Mouse (Mus musculus) CH12.LX (cell line): ENCODE results near the gene Uspl1. TPM values are rescaled to one million over a fixed set of nuclear protein-coding genes. Genes with fewer than 3 reads are reported as not detected.

Experiments
- DNase-seq: peaks from one replicate; pipeline ENCODE4 v3.0.0-alpha.2; 2013; ENCODE audit errors: extremely low read depth
- H3K27ac ChIP-seq: 2 replicates; pipeline ENCODE4 v1.5.1; 2012; ENCODE audit warnings: low read depth, mild to moderate bottlenecking, control low read depth, moderate library complexity; ENCODE audit not compliant: insufficient read depth
- H3K27me3 ChIP-seq: replicated peaks from 2 replicates; pipeline ENCODE3; 2012; ENCODE audit warnings: inconsistent platforms
- H3K36me3 ChIP-seq, 2 experiments: replicated peaks in 1 of 2; 2 replicates each; pipeline versions ENCODE3 to v1.6.1; 2012; ENCODE audit warnings: inconsistent platforms in 1 of 2, low read length in 1 of 2, mild to moderate bottlenecking in 1 of 2, mixed read lengths in 1 of 2, moderate library complexity in 1 of 2; ENCODE audit not compliant: control insufficient read depth in 1 of 2, insufficient read depth in 1 of 2
- H3K4me1 ChIP-seq, 2 experiments: 2 replicates each; pipeline ENCODE4 v1.6.1; 2012; ENCODE audit warnings: inconsistent platforms in 1 of 2, moderate library complexity in 1 of 2; ENCODE audit not compliant: insufficient read depth in 2 of 2, control insufficient read depth in 1 of 2
- H3K4me2 ChIP-seq: 2 replicates; pipeline ENCODE4 v1.6.1; 2012; ENCODE audit warnings: low read depth, mild to moderate bottlenecking, control low read depth; ENCODE audit not compliant: poor library complexity, insufficient read depth, severe bottlenecking
- H3K4me3 ChIP-seq, 3 experiments: fragments of 150-350 bp in 1 of 3; sonication (generic) in 1 of 3; replicated peaks in 1 of 3; 2 replicates each; pipeline versions ENCODE3 to v1.5.1; 2011 to 2012; ENCODE audit warnings: low read depth in 2 of 3, low read length in 2 of 3, mild to moderate bottlenecking in 2 of 3, moderate library complexity in 2 of 3, control low read depth in 1 of 3, improper control_type of control experiment in 1 of 3, inconsistent platforms in 1 of 3, mixed read lengths in 1 of 3; ENCODE audit not compliant: poor library complexity in 1 of 3
- H3K79me2 ChIP-seq: replicated peaks from 2 replicates; pipeline ENCODE4 v1.6.1; 2012; ENCODE audit warnings: mild to moderate bottlenecking, moderate library complexity; ENCODE audit not compliant: control insufficient read depth, poor library complexity, insufficient read depth, severe bottlenecking; ENCODE audit errors: extremely low read depth
- H3K9ac ChIP-seq: 2 replicates; pipeline ENCODE4 v1.6.1; 2012; ENCODE audit warnings: low read depth, mild to moderate bottlenecking, control low read depth, moderate library complexity; ENCODE audit not compliant: insufficient read depth
- H3K9me3 ChIP-seq: replicated peaks from 2 replicates; pipeline ENCODE3; 2012; ENCODE audit warnings: low read length, inconsistent platforms, mixed read lengths
- BHLHE40 ChIP-seq: IDR thresholded peaks from 2 replicates; pipeline ENCODE4 v1.6.1; 2011; ENCODE audit warnings: mild to moderate bottlenecking, low read depth, low read length, improper control_type of control experiment
- CHD1 ChIP-seq: IDR thresholded peaks from 2 replicates; pipeline ENCODE4 v1.6.1; 2012; ENCODE audit warnings: low read depth, low read length, improper control_type of control experiment, inconsistent platforms
- EP300 ChIP-seq: IDR thresholded peaks from 2 replicates; pipeline ENCODE4 v1.6.1; 2011; ENCODE audit warnings: low read length, improper control_type of control experiment
- GABPA ChIP-seq: IDR thresholded peaks from 2 replicates; pipeline ENCODE4 v1.6.1; 2012; ENCODE audit warnings: low read depth, low read length, improper control_type of control experiment, inconsistent platforms; ENCODE audit not compliant: insufficient replicate concordance
- HCFC1 ChIP-seq: IDR thresholded peaks from 2 replicates; pipeline ENCODE4 v1.6.1; 2012; ENCODE audit warnings: low read depth, mild to moderate bottlenecking, inconsistent platforms, low read length, improper control_type of control experiment
- IRF4 ChIP-seq: IDR thresholded peaks from 2 replicates; pipeline ENCODE4 v1.6.1; 2014; ENCODE audit warnings: low read depth, mild to moderate bottlenecking, inconsistent platforms, low read length, improper control_type of control experiment
- JUN ChIP-seq: IDR thresholded peaks from 2 replicates; pipeline ENCODE4 v1.6.1; 2011; ENCODE audit warnings: low read depth, mild to moderate bottlenecking, low read length, improper control_type of control experiment, moderate library complexity; ENCODE audit not compliant: insufficient read depth
- JUND ChIP-seq: conservative IDR thresholded peaks from 2 replicates; pipeline ENCODE4 v1.6.1; 2011; ENCODE audit warnings: low read depth, low read length, improper control_type of control experiment
- KAT2A ChIP-seq: IDR thresholded peaks from 2 replicates; pipeline ENCODE4 v1.6.1; 2012; ENCODE audit warnings: low read length, improper control_type of control experiment, inconsistent platforms; ENCODE audit not compliant: insufficient replicate concordance
- MAFK ChIP-seq: IDR thresholded peaks from 2 replicates; pipeline ENCODE4 v1.6.1; 2011; ENCODE audit warnings: low read length, improper control_type of control experiment; ENCODE audit not compliant: insufficient replicate concordance
- MAX ChIP-seq: IDR thresholded peaks from 2 replicates; pipeline ENCODE4 v1.6.1; 2011; ENCODE audit warnings: low read length, improper control_type of control experiment
- MAZ ChIP-seq: IDR thresholded peaks from 2 replicates; pipeline ENCODE4 v1.6.1; 2012; ENCODE audit warnings: low read depth, mild to moderate bottlenecking, inconsistent platforms, low read length, improper control_type of control experiment, moderate library complexity
- MYC ChIP-seq: IDR thresholded peaks from 2 replicates; pipeline ENCODE4 v1.6.1; 2011; ENCODE audit warnings: low read depth, mild to moderate bottlenecking, improper control_type of control experiment, low read length
- POLR2A ChIP-seq: IDR thresholded peaks from 2 replicates; pipeline ENCODE4 v1.6.1; 2011; ENCODE audit warnings: low read depth, mild to moderate bottlenecking, improper control_type of control experiment, low read length
- POLR2AphosphoS2 ChIP-seq: IDR thresholded peaks from 2 replicates; pipeline ENCODE4 v1.6.1; 2011; ENCODE audit warnings: low read depth, low read length, improper control_type of control experiment
- RAD21 ChIP-seq: IDR thresholded peaks from 2 replicates; pipeline ENCODE4 v1.6.1; 2011; ENCODE audit warnings: low read depth, mild to moderate bottlenecking, low read length, improper control_type of control experiment, moderate library complexity
- SIN3A ChIP-seq: IDR thresholded peaks from 2 replicates; pipeline ENCODE4 v1.6.1; 2012; ENCODE audit warnings: low read length, improper control_type of control experiment, inconsistent platforms
- SMC3 ChIP-seq: IDR thresholded peaks from 2 replicates; pipeline ENCODE4 v1.6.1; 2011; ENCODE audit warnings: low read depth, low read length, improper control_type of control experiment
- UBTF ChIP-seq: IDR thresholded peaks from 2 replicates; pipeline ENCODE4 v1.6.1; 2012; ENCODE audit warnings: low read depth, mild to moderate bottlenecking, inconsistent platforms, low read length, improper control_type of control experiment, moderate library complexity
- USF1 ChIP-seq: IDR thresholded peaks from 2 replicates; pipeline ENCODE4 v1.6.1; 2014; ENCODE audit warnings: low read depth, mild to moderate bottlenecking, inconsistent platforms, low read length, improper control_type of control experiment
- USF2 ChIP-seq: conservative IDR thresholded peaks from 2 replicates; pipeline ENCODE4 v1.6.1; 2011; ENCODE audit warnings: low read depth, low read length, improper control_type of control experiment
- ZC3H11A ChIP-seq: IDR thresholded peaks from 2 replicates; pipeline ENCODE4 v1.6.1; 2012; ENCODE audit warnings: low read depth, mild to moderate bottlenecking, inconsistent platforms, low read length, improper control_type of control experiment
- ZKSCAN1 ChIP-seq: IDR thresholded peaks from 2 replicates; pipeline ENCODE4 v1.6.1; 2012; ENCODE audit warnings: low read depth, inconsistent platforms, low read length, improper control_type of control experiment, borderline replicate concordance
- ZMIZ1 ChIP-seq: IDR thresholded peaks from 2 replicates; pipeline ENCODE4 v1.6.1; 2012; ENCODE audit warnings: low read depth, mild to moderate bottlenecking, inconsistent platforms, low read length, improper control_type of control experiment
- dilution Hi-C: fragments of 300-500 bp; cut with MboI; formaldehyde crosslinking; loops from 2 replicates; pipeline ENCODE4 v1.14.3; 2020; ENCODE audit warnings: low sequenced_read_pairs; ENCODE audit not compliant: extremely low pct_unique_long_range_greater_than_20kb, extremely low pct_ligation_motif_present
- in situ Hi-C: fragments of 300-500 bp; cut with MboI; formaldehyde crosslinking; loops from 3 replicates; pipeline ENCODE4 v1.14.3; 2019; ENCODE audit warnings: low sequenced_read_pairs, low pct_ligation_motif_present, low pct_unique_long_range_greater_than_20kb, mixed read lengths
- polyA plus RNA-seq: library from polyadenylated mRNA; unstranded; fragments of >175 nt; gene quantifications from 2 replicates; pipeline ENCODE4 v1.2.1, GENCODE M21; 2012; ENCODE audit warnings: low read depth; ENCODE audit not compliant: insufficient read length
- total RNA-seq, 2 experiments: library from RNA; depleted of rRNA; stranded (reverse); fragments of 300-350 nt in 1 of 2; fragments of >200 nt in 1 of 2; gene quantifications; 2 replicates each; pipeline ENCODE4 v1.2.3; 2012 to 2014

Uspl1 gene
- total and polyA plus RNA-seq, 3 experiments, result 37.9 to 41.6 (median 40.2) TPM

DNA sequence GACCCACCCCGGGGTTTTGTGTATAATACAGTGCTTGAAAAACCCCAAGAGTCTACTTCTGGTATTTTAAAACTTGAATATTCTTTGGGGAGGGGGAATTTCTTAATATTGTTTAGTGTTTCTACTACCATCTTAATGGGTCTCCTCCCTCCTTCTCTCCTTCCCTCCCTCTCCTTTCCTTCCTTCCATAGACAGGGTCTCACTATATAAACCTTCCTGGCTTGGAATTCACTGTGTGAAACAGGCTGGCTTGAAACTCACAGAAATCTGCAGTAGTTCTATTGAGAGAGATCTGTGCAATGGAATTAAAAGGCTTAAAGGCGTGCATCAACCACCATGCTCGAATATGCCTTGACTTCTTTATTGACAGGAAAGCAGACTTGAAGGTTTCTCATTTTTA lies 1.7 kb downstream of the Uspl1 start:
- H3K4me3 ChIP-seq, result peak overlapping the region; percentile 72 to 98 (median 79)
- H3K27ac ChIP-seq, result no peak overlapping the region
- peaks cover 0 to 36% of the 10 kb centered on the region in 2 experiments; a peak in 2 of 4 replicates for H3K4me1 ChIP-seq
- peak overlapping the region; percentile 99 for H3K4me2 ChIP-seq
- TF ChIP-seq JUND (no peak), MAX (no peak), POLR2A (no peak), POLR2AphosphoS2 (no peak), MYC (no peak), KAT2A (no peak), UBTF (no peak), GABPA (no peak), MAZ (no peak), ZMIZ1 (no peak), RAD21 (no peak)
- dilution Hi-C loops, result no loop called here
- no peak for DNase-seq
- no peaks in the 10 kb centered on the region for H3K27me3 ChIP-seq
- peaks cover 43% of the 10 kb centered on the region for H3K79me2 ChIP-seq
- peaks cover 19 to 41% of the 10 kb centered on the region in 2 experiments for H3K36me3 ChIP-seq
- in situ Hi-C loops, result no loop called here
- no peaks in the 10 kb centered on the region for H3K9me3 ChIP-seq
- H3K9ac ChIP-seq, result peak overlapping the region; percentile 83

- Histone ChIP-seq H3K27ac (no peak overlapping the region), H3K9ac (no peak overlapping the region)
- in situ Hi-C loops, result no loop called here
Measured at GRCm38 (mm10) chr5:149190160-149190559, 6.0 kb downstream of the Uspl1 start.

DNA sequence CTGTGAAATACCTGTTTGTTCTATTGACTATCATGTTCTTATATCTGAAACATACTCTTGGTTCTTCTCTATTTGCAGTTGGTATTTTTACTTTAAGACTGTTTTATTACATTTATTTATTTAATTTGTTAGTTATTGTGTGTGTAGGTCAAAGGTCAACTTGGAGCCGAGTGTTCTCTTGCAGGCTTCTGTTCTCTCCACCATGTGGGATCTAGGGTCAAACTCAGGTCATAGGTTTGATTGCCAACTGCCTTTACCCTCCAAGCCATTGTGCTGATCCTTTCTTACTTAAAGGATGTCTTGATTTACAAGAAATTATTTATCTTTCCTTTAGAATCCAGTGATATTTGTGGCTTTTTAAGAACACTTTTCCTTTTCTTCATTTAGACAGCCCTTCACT lies 12.5 kb downstream of the Uspl1 start:
- no peak overlapping the region for H3K4me2 ChIP-seq
- dilution Hi-C loops (no loop called here), in situ Hi-C loops (no loop called here)
- no peak for DNase-seq
- no peak for TF ChIP-seq USF2
- TF ChIP-seq ZMIZ1, result no peak
- TF ChIP-seq POLR2AphosphoS2, result no peak
- no peak for TF ChIP-seq BHLHE40
- no peak for TF ChIP-seq ZKSCAN1
- no peak for TF ChIP-seq SIN3A
- no peak for TF ChIP-seq CHD1
- TF ChIP-seq POLR2A, result no peak
- no peak for TF ChIP-seq JUND
- no peak for TF ChIP-seq MYC
- no peak for TF ChIP-seq IRF4
- TF ChIP-seq SMC3, result no peak
- TF ChIP-seq RAD21, result no peak
- TF ChIP-seq USF1, result no peak
- TF ChIP-seq HCFC1, result no peak
- no peak for TF ChIP-seq ZC3H11A
- TF ChIP-seq JUN, result no peak
- H3K4me1 ChIP-seq, result peaks cover 0 to 30% of the 10 kb centered on the region in 2 experiments; a peak in 3 of 4 replicates
- H3K36me3 ChIP-seq, result peaks cover 60 to 91% of the 10 kb centered on the region in 2 experiments
- no peaks in the 10 kb centered on the region for H3K9me3 ChIP-seq
- peaks cover 52% of the 10 kb centered on the region for H3K79me2 ChIP-seq
- no peak overlapping the region for H3K9ac ChIP-seq
- no peak overlapping the region for H3K4me3 ChIP-seq
- no peak overlapping the region for H3K27ac ChIP-seq
- no peaks in the 10 kb centered on the region for H3K27me3 ChIP-seq

More at GRCm38 (mm10) chr5:149190160-149190559, 6.0 kb downstream of the Uspl1 start:
- no peak for DNase-seq
- dilution Hi-C loops, result no loop called here
- Histone ChIP-seq H3K79me2 (peaks cover 58% of the 10 kb centered on the region), H3K27me3 (no peaks in the 10 kb centered on the region), H3K4me2 (no peak overlapping the region), H3K4me1 (peaks cover 0 to 33% of the 10 kb centered on the region in 2 experiments; a peak in 2 of 4 replicates), H3K9me3 (no peaks in the 10 kb centered on the region), H3K36me3 (peaks cover 50 to 84% of the 10 kb centered on the region in 2 experiments), H3K4me3 (no peak overlapping the region)
- TF ChIP-seq EP300 (no peak), MAFK (no peak)
